Mouse (Mus musculus): Measurements from ENCODE around the gene Higd2a. TPM values are rescaled to one million over a fixed set of nuclear protein-coding genes. Genes with fewer than 3 reads are reported as not detected.

The Higd2a gene
- total RNA-seq, 4 experiments from 2014 or later: 178 to 218 (median 190) TPM

DNA sequence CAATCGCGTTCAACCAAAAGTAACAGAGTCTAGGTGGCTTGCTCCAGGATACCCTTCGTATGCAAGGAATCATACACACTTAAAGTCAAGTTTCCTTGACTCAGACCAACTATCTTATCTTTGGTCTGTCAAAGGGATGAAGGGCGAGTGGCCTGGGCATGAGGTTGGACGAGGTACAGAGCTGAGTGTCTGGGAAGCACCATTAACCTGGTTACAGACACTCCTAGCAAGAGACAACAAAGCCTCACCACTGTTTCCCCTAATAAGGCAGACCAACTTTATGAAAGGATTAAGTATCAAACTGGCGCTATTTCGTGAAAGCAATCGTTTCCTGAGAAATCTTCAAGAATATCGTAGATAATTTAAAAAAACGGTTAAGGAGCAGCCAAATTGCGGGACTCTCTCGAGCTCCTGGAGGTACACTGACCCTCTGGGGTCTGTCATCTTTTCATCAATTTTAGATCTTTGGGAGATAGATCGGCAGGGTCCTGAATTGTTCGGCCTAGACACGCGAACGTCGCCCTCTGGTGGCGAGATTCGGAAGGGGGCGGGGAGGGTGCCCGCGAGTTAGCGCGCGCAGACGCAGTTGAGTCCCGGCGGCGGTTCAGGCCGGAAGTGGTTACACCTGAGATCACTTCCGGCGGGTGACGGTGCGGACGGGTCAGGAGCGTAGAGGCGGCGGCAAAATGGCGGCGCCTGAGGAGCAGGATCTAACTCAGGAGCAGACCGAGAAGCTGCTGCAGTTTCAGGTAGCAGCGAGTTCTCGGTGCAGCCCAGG, 31.3 kb downstream of the Higd2a start, which contains the start of gene Faf2:
Gene Faf2, plus strand, starts transcription at position 630 of the 778 bp plus-strand sequence.
- peak; percentile 98 for DNase-seq (ENCODE audit: low spot score)

DNA sequence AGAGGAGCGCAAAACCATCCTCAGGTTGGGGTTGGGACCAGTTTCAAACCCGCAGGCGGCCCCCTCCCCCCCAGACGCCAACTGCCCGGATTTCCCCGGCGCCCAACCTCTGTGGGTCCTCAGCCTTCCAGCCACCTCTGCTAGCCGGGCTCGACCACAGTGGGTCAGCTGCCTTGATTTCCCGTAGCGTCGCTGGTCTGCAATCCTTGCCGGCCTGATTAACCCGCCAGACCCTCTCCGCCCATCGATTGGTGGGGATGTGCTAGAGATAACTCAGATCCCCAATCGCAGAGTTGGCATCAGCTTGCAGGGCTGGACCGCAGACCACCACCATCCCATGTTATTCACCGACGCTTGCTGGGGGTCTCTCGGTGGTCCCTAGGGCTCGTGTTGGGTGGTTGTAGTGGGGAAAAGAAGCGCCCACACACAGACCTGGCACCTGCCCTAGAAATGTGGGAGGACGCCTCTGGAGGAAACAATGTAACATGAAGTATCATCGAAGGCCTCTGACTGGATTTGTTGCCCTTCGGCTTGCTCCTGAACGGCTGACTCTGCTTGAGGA, 32.0 kb downstream of the Higd2a start:
- no peak for DNase-seq (ENCODE audit: low spot score)

DNA sequence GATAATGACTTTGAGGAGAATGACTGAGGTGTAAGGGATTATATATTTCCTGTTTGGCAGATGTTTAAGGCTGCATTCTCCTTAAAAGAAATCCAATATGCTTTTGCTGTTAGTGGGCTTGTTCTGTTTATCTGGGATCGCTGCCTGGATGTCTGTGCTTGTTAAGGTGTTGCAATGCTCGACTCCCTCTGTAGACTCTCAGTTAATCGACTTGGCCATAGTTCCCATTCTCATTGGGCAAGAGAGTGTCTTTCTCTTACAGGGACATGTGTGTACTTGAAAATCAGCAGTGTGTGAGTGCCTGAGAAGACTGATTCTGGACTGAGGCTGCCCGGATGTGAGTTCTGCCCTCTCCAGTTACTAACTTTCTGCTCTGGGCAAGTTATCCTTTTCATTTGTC, 39.1 kb downstream of the Higd2a start:
- no peak for DNase-seq (ENCODE audit: low spot score)

- no peak for DNase-seq (ENCODE audit: low spot score)
Measured at GRCm38 (mm10) chr13:54632731-54633277, 42.8 kb downstream of the Higd2a start.

GRCm38 (mm10) chr13:54635011-54635410, 45.0 kb downstream of the Higd2a start:
- DNase-seq (ENCODE audit: low spot score): no peak

Small RNA genes within 50 kb of the gene (microRNA-seq; reads per million reads assigned to microRNA genes)
- not detected for gene Gm24195

Other genes with a start within 250 kb of the Higd2a start
- gene Cplx2, start 218.9 kb upstream of the Higd2a start, total RNA-seq (2022): 1 to 10 TPM; 2.0 to 3.0 (median 2.5) TPM
- gene Thoc3, start 121.4 kb upstream of the Higd2a start, total RNA-seq (2022): 10 to 100 TPM; 20.5 to 23.3 (median 21.1) TPM
- 1 to 10 TPM; 1.8 to 3.1 (median 2.4) TPM for gene Simc1, start 86.4 kb upstream of the Higd2a start, total RNA-seq (2022)
- gene 4833439L19Rik, start 24.8 kb upstream of the Higd2a start, total RNA-seq (2022): 100 to 1,000 TPM in 1 of 4 experiments, 10 to 100 TPM in 3; 93.5 to 102 (median 96.6) TPM
- 1 to 10 TPM; 4.1 to 6.6 (median 5.0) TPM for gene Arl10, start 15.2 kb upstream of the Higd2a start, total RNA-seq (2022)
- 10 to 100 TPM; 14.5 to 18.3 (median 16.0) TPM for gene Nop16, start 117 bp upstream of the Higd2a start, total RNA-seq (2022)
- gene Cltb, start 21.1 kb downstream of the Higd2a start, total RNA-seq (2022): 100 to 1,000 TPM in 1 of 4 experiments, 10 to 100 TPM in 3; 86.1 to 103 (median 94.1) TPM
- 10 to 100 TPM; 15.8 to 24.3 (median 21.3) TPM for gene Faf2, start 31.6 kb downstream of the Higd2a start, total RNA-seq (2022)
- gene Rnf44, start 103.7 kb downstream of the Higd2a start, total RNA-seq (2022): 10 to 100 TPM; 46.2 to 53.4 (median 47.6) TPM
- gene Cdhr2, start 111.3 kb downstream of the Higd2a start, total RNA-seq (2022): not detected
- gene Gprin1, start 159.7 kb downstream of the Higd2a start, total RNA-seq (2022): under 1 TPM in 1 of 4 experiments, not detected in 3; 0.16 TPM
- under 1 TPM in 1 of 4 experiments, not detected in 3; 0.46 TPM for gene Sncb, start 176.4 kb downstream of the Higd2a start, total RNA-seq (2022)
- not detected for gene Eif4e1b, start 193.8 kb downstream of the Higd2a start, total RNA-seq (2022)
- 10 to 100 TPM; 14.0 to 24.3 (median 18.1) TPM for gene Tspan17, start 199.2 kb downstream of the Higd2a start, total RNA-seq (2022)

All from heart, adult 8-10 months (tissue).